Mouse (Mus musculus): ENCODE results near the gene Gid4. TPM values are rescaled to one million over a fixed set of nuclear protein-coding genes. Genes with fewer than 3 reads are reported as not detected.

Gene Gid4
- total RNA-seq (2021), result 10 to 100 TPM; 52.6 to 52.7 TPM
- long read RNA-seq, experiment 1, full-length matches to known transcripts, result 157 of 177 reads
- long read RNA-seq, experiment 1, partial matches to known transcripts, result 12 of 177 reads
- long read RNA-seq, experiment 1, other reads (novel, unspliced or antisense), result 8 of 177 reads
- long read RNA-seq, experiment 2, full-length matches to known transcripts, result 108 of 123 reads
- long read RNA-seq, experiment 2, partial matches to known transcripts, result 0 of 123 reads
- long read RNA-seq, experiment 2, other reads (novel, unspliced or antisense), result 15 of 123 reads

- TF ChIP-seq CTCF (IDR thresholded peaks at IDR 0.05), result no peak
- peak within 1 kb of the TSS; percentile 96 for H3K4me3 ChIP-seq
- DNase-seq (ENCODE audit: extremely low spot score in 1 of 2, low spot score in 2 of 2), result peak; percentile 99
- intact Hi-C loops (cut with DNase I), result loop anchor here (2.0 to 5.0 kb wide), 2 partner anchors 120 to 310 kb away; partner anchors contain the start of genes Alkbh5 and Rai1
- peak within 1 kb of the TSS; percentile 86 for H3K27ac ChIP-seq
Observed at GRCm38 (mm10) chr11:60416963-60417716, at the start of gene Gid4. Gid4 (plus strand) TSS chr11:60417145.

GRCm38 (mm10) chr11:60367256-60367655 is 49.7 kb upstream of the Gid4 start:
- Histone ChIP-seq H3K27ac (no peak overlapping the region), H3K4me3 (no peak overlapping the region)
- intact Hi-C loops (cut with DNase I), result no loop called here
- TF ChIP-seq CTCF (IDR thresholded peaks at IDR 0.05), result no peak; the same call in 1 of the 2 replicates
- no peak for DNase-seq (ENCODE audit: extremely low spot score in 1 of 2, low spot score in 2 of 2)

GRCm38 (mm10) chr11:60368909-60369308 is 48.0 kb upstream of the Gid4 start:
- intact Hi-C loops (cut with DNase I), result no loop called here
- no peak for DNase-seq (ENCODE audit: extremely low spot score in 1 of 2, low spot score in 2 of 2)
- Histone ChIP-seq H3K27ac (no peak overlapping the region), H3K4me3 (no peak overlapping the region)
- no peak for TF ChIP-seq CTCF (IDR thresholded peaks at IDR 0.05)

- DNase-seq (ENCODE audit: extremely low spot score in 1 of 2, low spot score in 2 of 2), result no peak
- no peak overlapping the region for H3K4me3 ChIP-seq
- intact Hi-C loops (cut with DNase I), result no loop called here
- H3K27ac ChIP-seq, result no peak overlapping the region
- TF ChIP-seq CTCF (IDR thresholded peaks at IDR 0.05), result no peak
Observed at GRCm38 (mm10) chr11:60369448-60369847, 47.5 kb upstream of the Gid4 start.

GRCm38 (mm10) chr11:60370431-60370830 is 46.5 kb upstream of the Gid4 start:
- intact Hi-C loops (cut with DNase I), result no loop called here
- no peak for TF ChIP-seq CTCF (IDR thresholded peaks at IDR 0.05)

GRCm38 (mm10) chr11:60374481-60374880 is 42.5 kb upstream of the Gid4 start:
- Histone ChIP-seq H3K27ac (no peak overlapping the region), H3K4me3 (no peak overlapping the region)
- no peak for TF ChIP-seq CTCF (IDR thresholded peaks at IDR 0.05)
- intact Hi-C loops (cut with DNase I), result no loop called here
- no peak for DNase-seq (ENCODE audit: extremely low spot score in 1 of 2, low spot score in 2 of 2)

More at GRCm38 (mm10) chr11:60370431-60370830, 46.5 kb upstream of the Gid4 start:
- H3K4me3 ChIP-seq, result no peak overlapping the region
- H3K27ac ChIP-seq, result no peak overlapping the region
- DNase-seq (ENCODE audit: extremely low spot score in 1 of 2, low spot score in 2 of 2), result no peak

GRCm38 (mm10) chr11:60383518-60383917 is 33.4 kb upstream of the Gid4 start:
- Histone ChIP-seq H3K4me3 (no peak overlapping the region), H3K27ac (no peak overlapping the region; the same call in 1 of the 2 replicates)
- intact Hi-C loops (cut with DNase I), result no loop called here
- DNase-seq (ENCODE audit: extremely low spot score in 1 of 2, low spot score in 2 of 2), result no peak
- no peak; the same call in 1 of the 2 replicates for TF ChIP-seq CTCF (IDR thresholded peaks at IDR 0.05)

- peak overlapping the region; percentile 24; the same call in 1 of the 2 replicates for H3K4me3 ChIP-seq
- intact Hi-C loops (cut with DNase I), result loop anchor here (1.0 kb wide), 1 partner anchor 12 kb away; no protein-coding TSS in a partner anchor
- H3K27ac ChIP-seq, result peak overlapping the region; percentile 79
- peak; percentile 57 to 70 for DNase-seq (ENCODE audit: extremely low spot score in 1 of 2, low spot score in 2 of 2)
- no peak for TF ChIP-seq CTCF (IDR thresholded peaks at IDR 0.05)
Observed at GRCm38 (mm10) chr11:60384762-60385421, 32.1 kb upstream of the Gid4 start.

- no peak overlapping the region for H3K4me3 ChIP-seq
- no peak for TF ChIP-seq CTCF (IDR thresholded peaks at IDR 0.05)
- no peak for DNase-seq (ENCODE audit: extremely low spot score in 1 of 2, low spot score in 2 of 2)
- intact Hi-C loops (cut with DNase I), result loop anchor here (1.0 kb wide), 1 partner anchor 11 kb away; no protein-coding TSS in a partner anchor
- no peak overlapping the region for H3K27ac ChIP-seq
Observed at GRCm38 (mm10) chr11:60385946-60386345, 31.0 kb upstream of the Gid4 start.

GRCm38 (mm10) chr11:60387944-60388343 is 29.0 kb upstream of the Gid4 start:
- Histone ChIP-seq H3K4me3 (no peak overlapping the region), H3K27ac (no peak overlapping the region)
- no peak for DNase-seq (ENCODE audit: extremely low spot score in 1 of 2, low spot score in 2 of 2)
- intact Hi-C loops (cut with DNase I), result no loop called here
- no peak for TF ChIP-seq CTCF (IDR thresholded peaks at IDR 0.05)

GRCm38 (mm10) chr11:60391346-60391745 is 25.6 kb upstream of the Gid4 start:
- intact Hi-C loops (cut with DNase I), result no loop called here
- TF ChIP-seq CTCF (IDR thresholded peaks at IDR 0.05), result no peak

GRCm38 (mm10) chr11:60396546-60396945 is 20.4 kb upstream of the Gid4 start:
- Histone ChIP-seq H3K27ac (peak overlapping the region; percentile 73), H3K4me3 (no peak overlapping the region)
- TF ChIP-seq CTCF (IDR thresholded peaks at IDR 0.05), result no peak
- peak in 1 of 2 experiments; percentile 29 for DNase-seq (ENCODE audit: extremely low spot score in 1 of 2, low spot score in 2 of 2)
- intact Hi-C loops (cut with DNase I), result no loop called here

More at GRCm38 (mm10) chr11:60391346-60391745, 25.6 kb upstream of the Gid4 start:
- no peak overlapping the region for H3K4me3 ChIP-seq
- no peak for DNase-seq (ENCODE audit: extremely low spot score in 1 of 2, low spot score in 2 of 2)
- no peak overlapping the region for H3K27ac ChIP-seq

Measured in left cerebral cortex, adult 2 months (tissue).